Mouse (Mus musculus): ENCODE data around the gene Vmn2r55. TPM values are rescaled to one million over a fixed set of nuclear protein-coding genes. Genes with fewer than 3 reads are reported as not detected.
"Not testable (repeated sequence)": the region's sequence is repeated elsewhere in the genome, so short reads cannot be mapped to it uniquely, and the experiment has no call there.

The Vmn2r55 gene
- not detected in 2 replicates for polyA plus RNA-seq (2015; fragmentation: Nextera tagmentation; extraction: Ambion mirVana)

DNA sequence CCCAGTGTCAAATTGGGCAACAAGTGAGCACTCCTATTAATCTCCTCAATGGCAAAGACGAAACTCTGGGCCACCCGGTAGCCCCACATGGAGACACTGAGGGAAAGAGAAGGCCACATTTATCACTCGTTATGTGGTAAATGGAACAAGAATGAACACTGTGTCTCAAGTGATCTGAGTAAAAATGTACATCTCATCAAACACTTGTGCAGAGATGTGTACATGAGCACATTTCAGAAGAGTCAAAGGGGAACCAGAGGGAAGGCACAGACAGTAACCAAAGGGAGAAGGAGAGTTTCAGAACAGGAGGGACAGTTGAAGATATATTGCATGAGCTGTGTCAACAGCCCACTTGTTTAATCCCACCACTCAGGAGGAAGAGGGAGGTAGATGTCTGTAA lies at the start of gene Vmn2r55:
Gene Vmn2r55 (minus strand): TSS at position 101 of the 400 bp plus-strand sequence.
- DNase-seq; ATAC-seq (ENCODE audit: low read depth): not testable (repeated sequence)
- WGBS (ENCODE audit: insufficient replicate concordance) = 55% methylated on average over 3 of the region's 3 CpGs

DNA sequence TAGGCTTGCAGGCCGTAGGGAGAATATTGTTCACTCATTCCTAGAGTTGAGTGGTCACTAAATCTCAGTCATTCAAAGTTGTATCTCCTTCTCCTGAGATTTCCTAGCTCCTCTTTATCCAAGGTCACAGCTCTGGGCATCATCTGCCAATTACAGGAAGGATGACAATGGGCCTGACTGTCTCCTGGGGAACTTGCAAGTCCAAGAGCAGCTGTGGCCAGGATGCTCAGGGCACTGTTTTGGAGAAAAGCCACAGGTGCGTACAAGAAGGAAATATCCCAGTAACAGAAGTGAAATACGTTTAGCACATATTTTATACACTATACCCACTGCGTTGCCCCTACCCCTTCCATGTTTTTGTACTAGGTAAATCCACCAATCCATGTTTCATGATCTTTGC lies 44.6 kb downstream of the Vmn2r55 start, which contains the start of gene Vmn2r54:
Gene Vmn2r54 (minus strand): TSS at position 101 of the 400 bp plus-strand sequence.
- H3K27ac ChIP-seq; H3K9me3 ChIP-seq (replicated peaks); H3K36me3 ChIP-seq; H3K4me1 ChIP-seq (replicated peaks); ATAC-seq (ENCODE audit: low read depth); H3K4me3 ChIP-seq (replicated peaks); H3K27me3 ChIP-seq; H3K9ac ChIP-seq; DNase-seq; H3K4me2 ChIP-seq: not testable (repeated sequence)
- WGBS (ENCODE audit: insufficient replicate concordance) = 40% methylated on average over 3 of the region's 4 CpGs

More for the DNA sequence above, at the start of gene Vmn2r55:
- not testable (repeated sequence) for H3K9ac ChIP-seq; H3K36me3 ChIP-seq; H3K4me3 ChIP-seq (replicated peaks); H3K27me3 ChIP-seq; H3K27ac ChIP-seq; H3K9me3 ChIP-seq (replicated peaks); H3K4me1 ChIP-seq (replicated peaks); H3K4me2 ChIP-seq

DNA sequence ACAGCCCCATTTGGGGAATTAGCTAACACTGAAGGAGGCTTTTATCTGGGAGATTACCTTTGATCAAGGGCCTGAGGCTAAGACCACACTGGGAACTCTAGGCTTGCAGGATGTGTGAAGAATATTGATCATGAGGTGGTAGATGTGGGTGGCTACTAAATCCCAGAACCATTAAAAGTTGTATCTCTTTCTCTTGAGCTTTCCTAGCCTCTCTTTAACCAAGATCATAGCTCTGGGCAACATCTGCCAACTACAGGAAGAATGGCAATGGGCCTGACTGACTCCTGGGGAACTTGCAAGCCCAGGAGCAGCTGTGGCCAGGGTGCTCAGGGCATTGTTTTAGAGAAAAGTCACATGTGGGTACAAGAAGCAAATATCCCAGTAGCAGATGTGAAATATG lies 76.1 kb downstream of the Vmn2r55 start, which contains the start of gene Vmn2r53:
Gene Vmn2r53 (minus strand): TSS at position 101 of the 400 bp plus-strand sequence.
- ATAC-seq (ENCODE audit: low read depth) = no peak
- H3K36me3 ChIP-seq = no peaks in the 10 kb centered on the region
- H3K27ac ChIP-seq = no peak within 1 kb of the TSS
- peaks cover 5% of the 10 kb centered on the region; the same call in 1 of the 2 replicates for H3K9me3 ChIP-seq (replicated peaks)
- H3K27me3 ChIP-seq = no peaks in the 10 kb centered on the region
- H3K4me1 ChIP-seq (replicated peaks) = no peaks in the 10 kb centered on the region
- H3K9ac ChIP-seq = no peak within 1 kb of the TSS
- no peak for DNase-seq
- no peak within 1 kb of the TSS for H3K4me2 ChIP-seq
- H3K4me3 ChIP-seq (replicated peaks) = no peak within 1 kb of the TSS

Other genes starting within 250 kb of the Vmn2r55 start
- gene Zfp606, start 206.7 kb downstream of the Vmn2r55 start, polyA plus RNA-seq (2015; fragmentation: Nextera tagmentation; extraction: Ambion mirVana) = 2.8 and 4.6 TPM in 2 replicates
- not detected in 2 replicates for gene 2900092C05Rik, start 172.5 kb downstream of the Vmn2r55 start, polyA plus RNA-seq (2015; fragmentation: Nextera tagmentation; extraction: Ambion mirVana)
- not detected in 2 replicates for gene Vmn2r53, start 76.2 kb downstream of the Vmn2r55 start, polyA plus RNA-seq (2015; fragmentation: Nextera tagmentation; extraction: Ambion mirVana)
- gene Vmn2r54, start 44.7 kb downstream of the Vmn2r55 start, polyA plus RNA-seq (2015; fragmentation: Nextera tagmentation; extraction: Ambion mirVana) = not detected in 2 replicates
- not detected in 2 replicates for gene Vmn2r56, start 50.0 kb upstream of the Vmn2r55 start, polyA plus RNA-seq (2015; fragmentation: Nextera tagmentation; extraction: Ambion mirVana)
- 0.48 and 0.75 TPM in 2 replicates for gene Zscan18, start 118.6 kb upstream of the Vmn2r55 start, polyA plus RNA-seq (2015; fragmentation: Nextera tagmentation; extraction: Ambion mirVana)
- 2.6 and 3.0 TPM in 2 replicates for gene Zfp329, start 133.9 kb upstream of the Vmn2r55 start, polyA plus RNA-seq (2015; fragmentation: Nextera tagmentation; extraction: Ambion mirVana)
- gene Zfp110, start 149.8 kb upstream of the Vmn2r55 start, polyA plus RNA-seq (2015; fragmentation: Nextera tagmentation; extraction: Ambion mirVana) = 11.7 and 14.0 TPM in 2 replicates
- gene Zfp128, start 196.2 kb upstream of the Vmn2r55 start, polyA plus RNA-seq (2015; fragmentation: Nextera tagmentation; extraction: Ambion mirVana) = 0.66 TPM in 2 replicates
- 4.6 and 5.5 TPM in 2 replicates for gene Zscan22, start 212.8 kb upstream of the Vmn2r55 start, polyA plus RNA-seq (2015; fragmentation: Nextera tagmentation; extraction: Ambion mirVana)
- gene Rps5, start 237.3 kb upstream of the Vmn2r55 start, polyA plus RNA-seq (2015; fragmentation: Nextera tagmentation; extraction: Ambion mirVana) = 724 and 893 TPM in 2 replicates
- gene Rnf225, start 242.4 kb upstream of the Vmn2r55 start, polyA plus RNA-seq (2015; fragmentation: Nextera tagmentation; extraction: Ambion mirVana) = 0.16 and 0.24 TPM in 2 replicates

Measured in liver, embryonic 13.5 days (tissue).